21 mouse cellular contexts compared by ENCODE assay signal in the genomic region with DNA sequence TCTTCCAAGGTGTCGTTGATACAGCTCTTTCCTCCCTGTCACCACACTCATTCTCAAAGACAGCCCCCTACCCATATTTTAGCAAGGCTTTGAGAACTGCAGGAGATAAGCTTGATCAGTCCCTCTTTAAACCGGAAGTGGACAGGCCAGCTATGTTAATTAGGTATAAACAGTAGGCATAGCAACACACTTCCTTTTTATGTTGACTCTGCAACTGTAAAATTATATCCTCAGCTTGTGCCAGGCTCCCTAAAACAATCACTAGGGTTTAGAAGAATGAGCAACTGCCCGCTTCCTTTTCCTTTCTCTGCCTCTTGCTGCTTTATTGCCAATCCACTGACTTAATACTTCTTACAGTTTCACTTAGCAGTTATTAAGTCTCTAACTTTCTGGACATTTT.
DNase-seq lines count a peak whose midpoint lies in the region; ATAC-seq and TF ChIP-seq lines count a peak whose summit lies in the region.
"Had no signal": no experiment of that assay in that cellular context is flagged by ENCODE, and none has a peak within 500 bp of the region (broad histone marks: within the 10 kb centered on the region; RNA-seq: fewer than 3 reads in every experiment).

No protein-coding gene starts in this region.

- H3K4me2 ChIP-seq in kidney, postnatal 0 days (ENCODE audit: low read length) = no peak overlapping the region
- H3K4me2 ChIP-seq: embryonic facial prominence, embryonic 13.5 days; kidney, embryonic 15.5 days; liver, embryonic 11.5 days; lung, embryonic 15.5 days; midbrain, embryonic 12.5 days; neural tube, embryonic 12.5 days; stomach, embryonic 15.5 days had no signal

- TF ChIP-seq CTCF in kidney, postnatal 0 days (IDR thresholded peaks at IDR 0.05; ENCODE audit: low read depth) = no peak

- no peaks in the 10 kb centered on the region for H3K27me3 ChIP-seq in kidney, postnatal 0 days (ENCODE audit: insufficient read depth, low read length)
- H3K27me3 ChIP-seq: embryonic facial prominence, embryonic 13.5 days; kidney, embryonic 15.5 days; lung, embryonic 15.5 days; midbrain, embryonic 12.5 days; neural tube, embryonic 12.5 days; stomach, embryonic 15.5 days had no signal

- DNase-seq in kidney, postnatal 0 days (ENCODE audit: low spot score) = peak; percentile 5
- no peak for DNase-seq in kidney, postnatal 10 days
- DNase-seq in A20 (ENCODE audit: low read depth, low spot score) = peak; percentile 46
- DNase-seq in right cerebral cortex, postnatal 10 days (ENCODE audit: low spot score in 2 of 2) = no peak
- DNase-seq in urinary bladder, adult 18-20 months (ENCODE audit: low spot score in 2 of 2) = no peak
- DNase-seq: adrenal gland, adult 2 months; gastrocnemius, postnatal 10 days; heart, adult 2 months; heart, postnatal 36 days; thymus, adult 18-20 months had no signal

- no peaks in the 10 kb centered on the region for H3K4me1 ChIP-seq in kidney, postnatal 0 days (replicated peaks; ENCODE audit: insufficient read depth, low read length)
- H3K4me1 ChIP-seq: embryonic facial prominence, embryonic 13.5 days; kidney, embryonic 15.5 days; lung, embryonic 15.5 days; midbrain, embryonic 12.5 days; neural tube, embryonic 12.5 days; stomach, embryonic 15.5 days had no signal

- 59% methylated on average over 3 of the region's 3 CpGs for WGBS in kidney, postnatal 0 days

- no peaks in the 10 kb centered on the region for H3K9me3 ChIP-seq in kidney, postnatal 0 days (replicated peaks; ENCODE audit: low read length)
- H3K9me3 ChIP-seq: embryonic facial prominence, embryonic 13.5 days; kidney, embryonic 15.5 days; lung, embryonic 15.5 days; midbrain, embryonic 12.5 days; neural tube, embryonic 12.5 days; stomach, embryonic 15.5 days had no signal

- no peak overlapping the region for H3K9ac ChIP-seq in kidney, postnatal 0 days (ENCODE audit: low read depth, low read length)
- H3K9ac ChIP-seq: embryonic facial prominence, embryonic 13.5 days; kidney, embryonic 15.5 days; lung, embryonic 15.5 days; midbrain, embryonic 12.5 days; neural tube, embryonic 12.5 days; stomach, embryonic 15.5 days had no signal

- no peak overlapping the region for H3K27ac ChIP-seq in kidney, postnatal 0 days
- H3K27ac ChIP-seq: embryonic facial prominence, embryonic 13.5 days; heart, adult 2 months; kidney, embryonic 15.5 days; lung, embryonic 15.5 days; midbrain, embryonic 12.5 days; neural tube, embryonic 12.5 days; stomach, embryonic 15.5 days had no signal

- no peak for ATAC-seq in kidney, postnatal 0 days (replicated peaks; ENCODE audit: low FRiP score, low read depth)
- ATAC-seq in common myeloid progenitor, adult 5-6 weeks (replicated peaks; ENCODE audit: low read depth, poor library complexity, severe bottlenecking) = peak; percentile 73
- peak; percentile 68 for ATAC-seq in megakaryocyte progenitor cell, adult 5-6 weeks (replicated peaks; ENCODE audit: poor library complexity)
- ATAC-seq: hindbrain, embryonic 16.5 days; intestine, postnatal 0 days had no signal

- H3K36me3 ChIP-seq in kidney, postnatal 0 days (ENCODE audit: insufficient read depth, low read length) = no peaks in the 10 kb centered on the region
- H3K36me3 ChIP-seq: embryonic facial prominence, embryonic 13.5 days; kidney, embryonic 15.5 days; lung, embryonic 15.5 days; midbrain, embryonic 12.5 days; neural tube, embryonic 12.5 days; stomach, embryonic 15.5 days had no signal

- no peak overlapping the region for H3K4me3 ChIP-seq in kidney, postnatal 0 days (replicated peaks; ENCODE audit: low read depth, low read length)
- H3K4me3 ChIP-seq: embryonic facial prominence, embryonic 13.5 days; heart, adult 2 months; kidney, embryonic 15.5 days; lung, embryonic 15.5 days; midbrain, embryonic 12.5 days; neural tube, embryonic 12.5 days; stomach, embryonic 15.5 days had no signal

Comparison
In these comparisons a context has a peak if more than half of its experiments do, and no peak if none do; other contexts are left out.
1. DNase-seq: peak in kidney, postnatal 0 days (single experiment) and A20 (single experiment); none in kidney, postnatal 10 days (single experiment), right cerebral cortex, postnatal 10 days (0 of 2) and urinary bladder, adult 18-20 months (0 of 2).